Mouse (Mus musculus) heart, embryonic 12.5 days (tissue): ENCODE measurements around the gene 9430097D07Rik. TPM values are rescaled to one million over a fixed set of nuclear protein-coding genes. Genes with fewer than 3 reads are reported as not detected.

Experiments
- ATAC-seq: fragments of 200-750 bp; cut with Nextera tagmentation; 2 replicates; pipeline ENCODE4 v1.8.0; 2017; ENCODE audit warnings: moderate TSS enrichment, moderate library complexity; ENCODE audit not compliant: insufficient number of reproducible peaks, low FRiP score
- H3K27ac ChIP-seq: fragments of 300-500 bp; sonication (generic); 2 replicates; pipeline ENCODE4 v1.5.1; 2016; ENCODE audit warnings: mild to moderate bottlenecking, moderate library complexity; ENCODE audit not compliant: poor library complexity, severe bottlenecking
- H3K27me3 ChIP-seq: fragments of 300-500 bp; sonication (generic); replicated peaks from 2 replicates; pipeline ENCODE4 v1.6.1; 2016; ENCODE audit warnings: mild to moderate bottlenecking, moderate library complexity
- H3K36me3 ChIP-seq: fragments of 300-500 bp; sonication (generic); 2 replicates; pipeline ENCODE4 v1.6.1; 2016; ENCODE audit warnings: mild to moderate bottlenecking, moderate library complexity
- H3K4me1 ChIP-seq: fragments of 300-500 bp; sonication (generic); replicated peaks from 2 replicates; pipeline ENCODE4 v1.6.1; 2016; ENCODE audit warnings: mild to moderate bottlenecking
- H3K4me2 ChIP-seq: fragments of 300-500 bp; sonication (generic); 2 replicates; pipeline ENCODE4 v1.6.1; 2016; ENCODE audit warnings: mild to moderate bottlenecking, moderate library complexity
- H3K4me3 ChIP-seq: fragments of 300-500 bp; sonication (generic); 2 replicates; pipeline ENCODE4 v1.5.1; 2016; ENCODE audit warnings: mild to moderate bottlenecking
- H3K9ac ChIP-seq: fragments of 300-500 bp; sonication (generic); 2 replicates; pipeline ENCODE4 v1.6.1; 2016; ENCODE audit warnings: mild to moderate bottlenecking, moderate library complexity
- H3K9me3 ChIP-seq: fragments of 300-500 bp; sonication (generic); replicated peaks from 2 replicates; pipeline ENCODE4 v1.6.1; 2016; ENCODE audit warnings: mild to moderate bottlenecking, moderate library complexity
- WGBS: fragments of 180-500 bp; shearing (Covaris S2); methylation state at CpG from one replicate; pipeline ENCODE4 v1.1.7; 2016; 5-methylcytosine and 5-hydroxymethylcytosine counted together
- polyA plus RNA-seq: library from polyadenylated mRNA; unstranded; fragments of >200 nt; fragmentation: Nextera tagmentation; extraction: Ambion mirVana; gene quantifications from 2 replicates; pipeline ENCODE4 v1.2.1, GENCODE M21; 2016

The 9430097D07Rik gene
- polyA plus RNA-seq, 1 experiment from 2014 or later: 0.18 TPM

DNA sequence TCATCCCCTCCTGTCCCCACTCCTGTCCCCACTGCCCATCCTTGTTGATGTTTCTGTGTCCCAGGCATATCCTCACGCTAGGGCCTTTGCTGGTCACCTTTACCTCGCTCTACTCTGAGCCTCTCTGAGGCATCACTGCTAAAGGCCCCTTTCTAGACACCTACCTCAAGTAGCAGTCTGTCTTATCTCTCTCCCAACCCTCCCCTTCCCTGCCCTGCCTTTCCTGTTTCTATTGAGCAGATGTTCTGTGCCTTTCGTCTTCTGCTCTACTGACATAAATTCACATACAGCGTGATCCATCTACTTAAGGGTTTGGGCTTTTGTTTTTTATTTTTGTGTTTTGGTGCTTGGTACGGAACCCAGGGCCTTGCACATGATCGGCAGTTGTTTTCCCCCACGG is 19.5 kb downstream of the 9430097D07Rik start:
- no peaks in the 10 kb centered on the region for H3K9me3 ChIP-seq
- H3K4me1 ChIP-seq: peaks cover 26% of the 10 kb centered on the region
- H3K4me2 ChIP-seq: no peak overlapping the region
- H3K36me3 ChIP-seq: peaks cover 7% of the 10 kb centered on the region; the same call in 1 of the 2 replicates
- H3K27ac ChIP-seq: no peak overlapping the region
- H3K4me3 ChIP-seq: no peak overlapping the region
- WGBS: 60% methylated on average over 7 of the region's 7 CpGs
- H3K27me3 ChIP-seq: no peaks in the 10 kb centered on the region
- H3K9ac ChIP-seq: no peak overlapping the region; the same call in 1 of the 2 replicates
- ATAC-seq: no peak

DNA sequence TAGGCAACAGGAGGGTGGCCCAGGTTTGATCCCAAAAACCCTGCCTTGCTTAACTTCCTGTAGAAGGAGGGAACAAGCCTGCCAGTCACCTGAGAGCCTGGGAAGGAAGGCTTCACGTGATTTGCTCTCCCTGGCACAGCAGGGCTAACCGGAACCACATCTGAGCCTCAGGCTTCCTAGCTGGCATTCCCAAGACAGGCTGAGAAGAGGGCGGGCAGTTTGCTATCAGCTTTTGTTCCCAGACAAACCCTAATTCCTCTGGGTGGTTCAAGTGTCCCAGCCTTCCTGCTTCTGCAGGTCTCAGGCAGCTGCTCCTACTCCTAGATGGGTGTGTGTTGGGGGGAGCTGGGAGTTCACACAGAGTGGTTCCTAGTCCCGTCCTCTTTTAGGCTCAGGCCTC is 20.0 kb downstream of the 9430097D07Rik start:
- Histone ChIP-seq H3K9ac (peak overlapping the region; percentile 43), H3K4me3 (no peak overlapping the region), H3K4me2 (no peak overlapping the region), H3K27me3 (no peaks in the 10 kb centered on the region), H3K9me3 (no peaks in the 10 kb centered on the region), H3K4me1 (peaks cover 31% of the 10 kb centered on the region), H3K36me3 (peaks cover 7% of the 10 kb centered on the region; the same call in 1 of the 2 replicates), H3K27ac (0 out of 2 replicates have a peak overlapping the region, but pooled peaks have one; percentile 10)
- no peak for ATAC-seq
- 31% methylated on average over 4 of the region's 4 CpGs for WGBS

DNA sequence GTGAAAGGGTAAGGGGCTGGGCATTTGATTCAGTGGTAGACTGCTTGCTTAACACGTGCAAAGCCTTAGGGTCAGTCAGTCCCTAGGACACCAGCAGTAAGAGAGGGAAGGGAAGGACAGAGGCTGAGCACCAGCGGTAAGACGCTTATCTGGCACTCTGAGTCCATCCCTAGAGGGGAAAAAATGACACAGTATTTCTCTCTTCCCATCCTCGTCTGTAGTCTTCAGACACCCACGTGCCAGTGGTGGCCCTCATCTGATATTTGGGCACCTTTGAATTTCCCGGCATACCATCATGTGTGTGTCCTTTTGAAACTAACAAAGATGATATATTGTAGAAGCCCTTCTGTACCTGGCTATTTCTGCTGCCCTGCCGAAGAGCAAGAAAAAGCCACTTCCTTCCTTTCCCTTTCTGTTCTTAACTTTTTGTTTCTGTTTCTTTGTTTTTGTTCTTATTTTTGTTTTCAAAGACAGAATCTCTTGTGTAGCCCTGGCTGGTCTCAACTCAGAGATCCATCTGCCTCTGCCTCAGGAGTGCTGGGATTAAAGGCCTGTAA is 21.8 kb downstream of the 9430097D07Rik start:
- WGBS: 53% methylated on average over 7 of the region's 7 CpGs
- no peak for ATAC-seq
- Histone ChIP-seq H3K4me1 (peaks cover 40% of the 10 kb centered on the region), H3K27ac (no peak overlapping the region), H3K27me3 (no peaks in the 10 kb centered on the region), H3K9me3 (no peaks in the 10 kb centered on the region), H3K36me3 (no peaks in the 10 kb centered on the region), H3K9ac (no peak overlapping the region), H3K4me3 (no peak overlapping the region), H3K4me2 (no peak overlapping the region)

DNA sequence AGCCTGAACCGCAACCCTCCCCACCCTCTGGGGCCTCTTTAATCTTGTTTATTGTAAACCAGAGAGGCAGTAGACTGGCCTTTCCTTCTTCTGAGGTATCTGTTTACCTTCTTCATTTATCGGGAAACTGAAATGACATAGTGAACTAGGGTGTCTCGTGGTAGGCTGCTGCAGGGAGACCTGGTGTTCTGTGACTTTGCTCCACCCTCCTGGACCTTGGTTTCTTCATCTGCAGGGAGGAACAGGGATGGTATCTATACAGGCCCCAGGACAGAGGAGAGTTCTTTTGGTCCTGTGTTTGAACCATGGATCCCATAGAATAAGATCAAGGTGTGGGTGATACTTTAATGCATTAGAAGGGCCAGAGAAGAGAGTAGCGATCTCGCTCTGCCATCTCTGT is 24.2 kb downstream of the 9430097D07Rik start:
- ATAC-seq: no peak
- H3K27ac ChIP-seq: no peak overlapping the region
- H3K4me1 ChIP-seq: peaks cover 48% of the 10 kb centered on the region
- WGBS: 81% methylated on average over 5 of the region's 5 CpGs
- no peaks in the 10 kb centered on the region for H3K9me3 ChIP-seq
- H3K27me3 ChIP-seq: no peaks in the 10 kb centered on the region
- H3K4me3 ChIP-seq: no peak overlapping the region
- no peaks in the 10 kb centered on the region for H3K36me3 ChIP-seq
- H3K4me2 ChIP-seq: no peak overlapping the region
- no peak overlapping the region for H3K9ac ChIP-seq

DNA sequence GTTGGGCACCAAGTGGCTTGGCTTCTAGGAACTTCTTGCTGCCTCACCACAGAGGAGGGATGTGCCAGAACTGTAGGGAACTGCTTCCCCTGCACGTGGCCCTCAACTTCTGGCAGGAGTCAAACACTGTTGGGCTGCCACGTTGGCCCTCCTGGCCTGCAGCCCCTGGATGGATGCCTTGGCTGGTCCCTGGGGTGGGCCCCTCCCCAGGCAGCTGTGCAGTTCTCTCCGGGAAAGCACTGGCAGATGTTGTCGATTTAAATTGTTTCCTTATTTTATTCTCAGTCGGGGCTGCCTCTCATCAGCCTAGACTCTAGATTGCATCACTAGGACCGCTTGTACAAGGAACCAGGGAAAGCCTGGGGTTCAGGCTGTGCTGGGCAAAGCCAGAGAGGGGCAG is 25.7 kb downstream of the 9430097D07Rik start:
- no peak for ATAC-seq
- peaks cover 36% of the 10 kb centered on the region for H3K4me1 ChIP-seq
- no peaks in the 10 kb centered on the region for H3K27me3 ChIP-seq
- H3K4me3 ChIP-seq: no peak overlapping the region
- H3K27ac ChIP-seq: no peak overlapping the region
- H3K9me3 ChIP-seq: no peaks in the 10 kb centered on the region
- no peak overlapping the region for H3K4me2 ChIP-seq
- H3K9ac ChIP-seq: no peak overlapping the region
- WGBS: 55% methylated on average over 6 of the region's 6 CpGs
- no peaks in the 10 kb centered on the region for H3K36me3 ChIP-seq

DNA sequence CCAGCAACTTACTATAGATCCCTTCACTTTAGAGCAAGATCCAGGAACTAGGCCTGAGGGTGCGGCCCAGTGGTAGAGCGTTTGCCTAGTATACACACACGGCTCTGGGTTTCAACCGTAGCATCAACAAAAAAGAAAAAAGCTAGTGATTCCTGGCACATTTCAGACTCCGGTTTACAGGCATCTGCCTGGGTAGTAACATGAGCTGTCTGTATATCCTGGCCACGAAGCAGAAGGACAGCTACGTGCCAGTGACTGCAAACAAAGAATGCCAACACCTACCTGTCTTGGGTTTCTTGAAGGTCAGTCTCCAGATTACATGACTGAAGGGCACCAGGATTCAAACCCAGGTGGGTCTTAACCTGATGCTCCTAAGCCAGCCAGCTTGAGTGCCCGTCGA is 26.3 kb downstream of the 9430097D07Rik start:
- Histone ChIP-seq H3K4me1 (peaks cover 33% of the 10 kb centered on the region), H3K4me2 (no peak overlapping the region), H3K27ac (no peak overlapping the region), H3K9ac (no peak overlapping the region), H3K4me3 (no peak overlapping the region), H3K9me3 (no peaks in the 10 kb centered on the region), H3K36me3 (no peaks in the 10 kb centered on the region), H3K27me3 (no peaks in the 10 kb centered on the region)
- ATAC-seq: no peak
- WGBS: 88% methylated on average over 9 of the region's 9 CpGs

DNA sequence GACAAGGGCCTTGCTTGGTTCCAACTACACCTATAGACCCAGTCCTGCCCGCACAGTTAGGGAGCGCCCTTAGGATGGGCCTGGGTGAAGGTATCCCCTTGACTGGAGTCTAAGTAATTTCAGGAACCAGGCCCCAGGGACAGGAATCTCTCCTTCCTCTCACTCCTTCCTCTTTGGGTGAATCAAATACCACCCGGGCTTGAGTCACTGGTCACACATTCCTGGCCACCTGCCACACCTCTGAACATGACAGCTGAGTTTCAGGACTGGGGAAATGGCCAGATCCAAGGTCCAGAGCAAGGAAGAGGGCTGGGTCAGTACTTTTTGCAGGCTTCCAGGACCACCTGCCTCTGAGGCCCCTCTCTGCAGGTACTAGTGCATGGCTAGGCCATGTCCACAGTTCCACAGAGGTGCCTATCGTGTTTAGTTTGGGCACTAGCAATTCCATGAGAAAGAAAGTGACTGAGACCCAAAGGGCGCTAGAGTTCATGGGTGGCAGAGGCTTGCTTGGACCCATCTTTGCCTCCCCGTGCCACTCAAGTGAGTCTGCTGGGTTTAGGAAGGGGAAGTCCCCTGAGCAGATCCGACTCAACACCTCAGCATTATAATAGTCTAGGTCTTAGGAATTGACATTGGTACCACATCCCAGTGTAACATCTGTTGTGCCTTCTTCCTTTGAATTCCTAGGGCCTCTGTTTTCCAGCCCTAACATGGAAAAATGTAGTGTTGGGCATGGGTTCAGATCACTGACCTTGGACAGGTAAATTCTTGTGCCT is 27.3 kb downstream of the 9430097D07Rik start:
- H3K4me1 ChIP-seq: peaks cover 35% of the 10 kb centered on the region
- ATAC-seq: no peak; the same call in 1 of the 2 replicates
- 83% methylated on average over 7 of the region's 7 CpGs for WGBS
- no peak overlapping the region for H3K27ac ChIP-seq
- no peak overlapping the region for H3K9ac ChIP-seq
- H3K9me3 ChIP-seq: no peaks in the 10 kb centered on the region
- no peak overlapping the region for H3K4me2 ChIP-seq
- H3K27me3 ChIP-seq: no peaks in the 10 kb centered on the region
- no peak overlapping the region for H3K4me3 ChIP-seq
- H3K36me3 ChIP-seq: no peaks in the 10 kb centered on the region

DNA sequence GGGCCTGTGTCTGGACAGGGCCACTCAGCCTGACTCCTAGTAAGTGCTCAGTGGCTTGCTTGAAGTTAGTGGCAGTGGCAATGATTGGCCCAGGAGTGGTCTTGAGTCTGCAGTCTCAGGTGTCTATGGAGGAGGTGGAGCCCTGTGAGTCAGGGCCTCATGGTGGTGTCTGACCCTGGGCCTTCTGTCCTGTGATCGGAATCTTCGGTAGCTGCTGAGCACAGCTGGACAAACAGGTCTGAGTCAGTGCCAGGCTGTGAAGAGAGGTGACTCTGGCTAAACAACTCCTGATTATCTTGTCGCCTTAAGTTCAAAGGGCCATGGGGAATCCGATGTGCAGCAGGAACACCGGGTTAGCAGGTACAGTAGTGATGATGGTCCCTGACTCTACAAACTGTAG is 28.1 kb downstream of the 9430097D07Rik start:
- 0 out of 2 replicates have a peak, but pooled peaks have one; percentile 36 for ATAC-seq
- Histone ChIP-seq H3K27ac (no peak overlapping the region), H3K36me3 (no peaks in the 10 kb centered on the region), H3K27me3 (no peaks in the 10 kb centered on the region), H3K9me3 (no peaks in the 10 kb centered on the region), H3K4me3 (no peak overlapping the region), H3K4me2 (no peak overlapping the region), H3K9ac (no peak overlapping the region), H3K4me1 (peaks cover 42% of the 10 kb centered on the region)
- 79% methylated on average over 5 of the region's 5 CpGs for WGBS

DNA sequence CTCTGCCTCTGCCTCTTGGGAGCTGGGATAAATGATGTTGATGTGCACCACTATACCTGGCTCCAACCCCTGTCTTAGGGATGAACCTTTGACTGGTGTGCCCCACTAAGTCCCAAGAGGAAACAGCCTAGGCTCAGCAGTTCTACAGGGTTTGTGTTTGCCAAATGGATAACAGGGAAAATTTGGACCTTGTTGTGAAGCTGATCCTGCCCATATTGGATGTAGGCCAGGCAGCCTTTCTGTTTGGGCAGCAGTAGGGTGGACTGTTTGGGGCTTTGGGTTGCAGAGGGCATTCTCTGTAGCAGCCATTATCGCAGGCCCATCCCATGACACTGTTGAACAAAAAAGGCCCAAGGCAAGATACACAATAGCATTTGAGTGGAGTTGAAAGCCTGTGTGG is 28.5 kb downstream of the 9430097D07Rik start:
- 94% methylated on average over 1 of the region's 1 CpGs for WGBS
- no peak overlapping the region for H3K9ac ChIP-seq
- no peaks in the 10 kb centered on the region for H3K27me3 ChIP-seq
- H3K9me3 ChIP-seq: no peaks in the 10 kb centered on the region
- H3K36me3 ChIP-seq: no peaks in the 10 kb centered on the region
- H3K4me2 ChIP-seq: no peak overlapping the region
- H3K4me1 ChIP-seq: peaks cover 45% of the 10 kb centered on the region
- no peak overlapping the region for H3K4me3 ChIP-seq
- no peak for ATAC-seq
- H3K27ac ChIP-seq: no peak overlapping the region

DNA sequence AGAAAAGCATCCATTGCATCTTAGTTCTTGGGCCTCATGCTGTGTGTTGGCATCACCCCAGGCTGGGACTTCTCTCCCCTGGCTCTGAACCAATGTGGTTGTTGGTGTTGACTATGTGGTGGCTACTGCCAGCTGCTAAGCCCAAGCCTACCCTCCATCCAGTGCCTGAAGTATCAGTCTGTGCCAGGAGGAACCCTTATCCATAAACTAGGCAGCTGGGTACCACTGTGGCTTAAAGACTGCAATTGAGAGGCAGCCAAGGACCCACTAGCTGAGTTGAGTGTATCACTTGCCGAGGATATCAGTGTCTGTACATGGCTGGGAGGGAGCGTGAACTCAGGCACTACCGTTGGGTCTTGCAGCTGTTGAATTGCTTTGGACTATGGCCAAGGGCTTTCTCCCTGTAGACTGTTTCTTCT is 32.4 kb downstream of the 9430097D07Rik start:
- peaks cover 43% of the 10 kb centered on the region for H3K4me1 ChIP-seq
- H3K4me2 ChIP-seq: no peak overlapping the region
- H3K9me3 ChIP-seq: no peaks in the 10 kb centered on the region
- 49% methylated on average over 3 of the region's 3 CpGs for WGBS
- no peaks in the 10 kb centered on the region for H3K27me3 ChIP-seq
- H3K9ac ChIP-seq: no peak overlapping the region
- no peak overlapping the region for H3K4me3 ChIP-seq
- ATAC-seq: no peak
- no peak overlapping the region for H3K27ac ChIP-seq
- H3K36me3 ChIP-seq: no peaks in the 10 kb centered on the region

DNA sequence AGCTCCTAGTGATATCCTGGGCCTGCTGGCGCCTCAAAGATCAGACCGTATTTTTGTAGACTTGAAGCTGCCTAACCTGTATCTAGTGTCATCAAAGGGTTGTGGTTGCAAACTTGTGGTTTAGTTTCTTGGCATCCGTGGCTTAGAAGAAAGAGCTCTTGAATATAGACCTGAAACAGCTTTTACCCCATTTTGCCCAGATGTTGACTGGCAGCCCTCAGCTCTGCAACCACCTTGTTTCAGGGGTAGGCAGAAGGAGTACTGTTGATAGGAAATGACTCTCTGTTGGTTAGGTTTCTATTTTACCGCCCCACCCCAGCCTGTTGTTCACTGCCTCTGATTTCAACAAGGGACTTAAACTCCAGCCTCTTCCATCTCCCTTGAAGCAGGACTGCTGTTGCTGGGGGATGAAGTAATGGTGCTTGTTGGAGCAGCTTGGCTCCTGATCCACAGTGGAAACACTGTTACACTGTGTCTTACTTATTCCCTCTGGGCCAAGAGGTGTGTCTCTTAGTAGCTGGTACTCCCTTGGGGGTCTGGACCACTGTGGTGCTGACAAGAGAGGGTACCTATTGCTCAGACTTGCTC is 33.4 kb downstream of the 9430097D07Rik start:
- Histone ChIP-seq H3K36me3 (no peaks in the 10 kb centered on the region), H3K4me3 (no peak overlapping the region), H3K9me3 (no peaks in the 10 kb centered on the region), H3K4me2 (no peak overlapping the region), H3K4me1 (peaks cover 46% of the 10 kb centered on the region), H3K9ac (no peak overlapping the region), H3K27me3 (no peaks in the 10 kb centered on the region), H3K27ac (no peak overlapping the region)
- 82% methylated on average over 4 of the region's 4 CpGs for WGBS
- no peak for ATAC-seq
